Comparison of ENCODE assay signal across 12 mouse cellular contexts in the genomic region with DNA sequence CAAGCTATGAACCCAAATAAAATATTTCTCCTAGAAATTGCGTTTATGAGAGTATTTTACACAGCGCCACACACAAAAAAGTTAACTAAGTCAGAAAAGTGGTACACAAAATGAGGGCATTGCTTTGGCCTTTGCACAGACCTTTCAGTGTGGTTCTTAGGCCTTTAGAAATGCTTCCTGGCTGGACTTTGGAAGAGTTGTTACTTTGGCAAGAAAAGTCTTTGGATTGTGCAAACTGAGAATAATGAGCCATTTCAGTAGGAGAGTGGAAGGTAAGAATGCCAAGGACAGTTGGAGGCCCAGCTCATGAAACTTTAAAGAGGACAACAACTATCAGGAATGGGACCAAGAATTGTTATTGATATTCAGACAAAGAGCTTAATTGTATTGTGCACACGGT.
"Had no signal": no experiment of that assay in that cellular context is flagged by ENCODE, and none has a peak within 500 bp of the region (broad histone marks: within the 10 kb centered on the region; RNA-seq: fewer than 3 reads in every experiment).

No protein-coding gene starts in this region.

- DNase-seq: layer of hippocampus, adult 9-11 months; left cerebral cortex, postnatal 4 days; liver, embryonic 13.5 days; lung, adult 2 months; lung, postnatal 14 days; lung, postnatal 4 days; midbrain, embryonic 14.5 days; thymus, adult 18-20 months; thymus, postnatal 36 days had no signal

- ATAC-seq: intestine, embryonic 16.5 days had no signal

- H3K27ac ChIP-seq: limb, embryonic 12.5 days; limb, embryonic 15.5 days; liver, embryonic 13.5 days had no signal

- H3K4me3 ChIP-seq: limb, embryonic 12.5 days; limb, embryonic 15.5 days; liver, embryonic 13.5 days had no signal
